Mouse (Mus musculus) macrophage (primary cell): ENCODE data around the gene Lama2. TPM values are rescaled to one million over a fixed set of nuclear protein-coding genes. Genes with fewer than 3 reads are reported as not detected.

Experiments used
- H3K27ac ChIP-seq: fragments of 350-480 bp; formaldehyde crosslinking; 2 replicates; pipeline ENCODE4 v1.9.0; 2021
- H3K36me3 ChIP-seq: fragments of 350-480 bp; formaldehyde crosslinking; 2 replicates; pipeline ENCODE4 v1.9.0; 2021; ENCODE audit errors: inconsistent target
- H3K4me3 ChIP-seq: fragments of 350-480 bp; formaldehyde crosslinking; 2 replicates; pipeline ENCODE4 v1.9.0; 2021; ENCODE audit errors: inconsistent target
- H3K79me2 ChIP-seq: fragments of 350-480 bp; formaldehyde crosslinking; 2 replicates; pipeline ENCODE4 v1.9.0; 2021; ENCODE audit errors: inconsistent target
- WGBS: methylation state at CpG from one replicate; pipeline ENCODE4 v1.1.7; 2026; ENCODE audit warnings: inconsistent platforms; ENCODE audit not compliant: missing documents; 5-methylcytosine and 5-hydroxymethylcytosine counted together
- polyA plus RNA-seq: library from polyadenylated mRNA; stranded (reverse); fragments of 250-400 nt; gene quantifications from 3 replicates; pipeline ENCODE4 v1.2.4, GENCODE M21; 2018; ENCODE audit warnings: inconsistent platforms

The Lama2 gene
- polyA plus RNA-seq, 1 experiment from 2014 or later = not detected

GRCm38 (mm10) chr10:27068794-27069435 lies 550.6 kb downstream of the Lama2 start:
- Histone ChIP-seq H3K79me2 (no peaks in the 10 kb centered on the region), H3K36me3 (no peaks in the 10 kb centered on the region), H3K27ac (no peak overlapping the region), H3K4me3 (no peak overlapping the region)
- WGBS = 68% methylated on average over 2 of the region's 2 CpGs

- H3K36me3 ChIP-seq = no peaks in the 10 kb centered on the region
- H3K79me2 ChIP-seq = no peaks in the 10 kb centered on the region
- WGBS = 94% methylated on average over 4 of the region's 4 CpGs
- H3K27ac ChIP-seq = no peak overlapping the region
- H3K4me3 ChIP-seq = no peak overlapping the region
Measured at GRCm38 (mm10) chr10:27063671-27064070, 555.9 kb downstream of the Lama2 start.

- Histone ChIP-seq H3K27ac (no peak overlapping the region), H3K4me3 (no peak overlapping the region), H3K36me3 (no peaks in the 10 kb centered on the region), H3K79me2 (no peaks in the 10 kb centered on the region)
- WGBS = 61% methylated on average over 4 of the region's 4 CpGs
Measured at GRCm38 (mm10) chr10:27054488-27054887, 565.1 kb downstream of the Lama2 start.

- H3K27ac ChIP-seq = no peak overlapping the region
- H3K4me3 ChIP-seq = no peak overlapping the region
- H3K79me2 ChIP-seq = no peaks in the 10 kb centered on the region
- no peaks in the 10 kb centered on the region for H3K36me3 ChIP-seq
- WGBS = 76% methylated on average over 2 of the region's 2 CpGs
Measured at GRCm38 (mm10) chr10:27047196-27047595, 572.4 kb downstream of the Lama2 start.

GRCm38 (mm10) chr10:27041812-27042211 lies 577.7 kb downstream of the Lama2 start:
- H3K27ac ChIP-seq = no peak overlapping the region
- H3K4me3 ChIP-seq = no peak overlapping the region
- WGBS = 54% methylated on average over 1 of the region's 1 CpGs
- H3K36me3 ChIP-seq = no peaks in the 10 kb centered on the region
- H3K79me2 ChIP-seq = no peaks in the 10 kb centered on the region

- WGBS = 90% methylated on average over 1 of the region's 1 CpGs
- Histone ChIP-seq H3K27ac (no peak overlapping the region), H3K36me3 (no peaks in the 10 kb centered on the region), H3K79me2 (no peaks in the 10 kb centered on the region), H3K4me3 (no peak overlapping the region)
Measured at GRCm38 (mm10) chr10:27022707-27023106, 596.9 kb downstream of the Lama2 start.

GRCm38 (mm10) chr10:27012804-27013365 lies 606.7 kb downstream of the Lama2 start:
- Histone ChIP-seq H3K36me3 (no peaks in the 10 kb centered on the region), H3K4me3 (no peak overlapping the region), H3K79me2 (no peaks in the 10 kb centered on the region), H3K27ac (no peak overlapping the region)

GRCm38 (mm10) chr10:27007364-27007763 lies 612.2 kb downstream of the Lama2 start:
- Histone ChIP-seq H3K79me2 (no peaks in the 10 kb centered on the region), H3K4me3 (no peak overlapping the region), H3K27ac (no peak overlapping the region), H3K36me3 (no peaks in the 10 kb centered on the region)
- WGBS = 88% methylated on average over 2 of the region's 2 CpGs

- no peak overlapping the region for H3K27ac ChIP-seq
- WGBS = 88% methylated on average over 2 of the region's 2 CpGs
- H3K4me3 ChIP-seq = no peak overlapping the region
- H3K36me3 ChIP-seq = no peaks in the 10 kb centered on the region
- H3K79me2 ChIP-seq = no peaks in the 10 kb centered on the region
Measured at GRCm38 (mm10) chr10:27005716-27006115, 613.8 kb downstream of the Lama2 start.

- 87% methylated on average over 2 of the region's 2 CpGs for WGBS
- Histone ChIP-seq H3K36me3 (no peaks in the 10 kb centered on the region), H3K27ac (no peak overlapping the region), H3K79me2 (no peaks in the 10 kb centered on the region), H3K4me3 (no peak overlapping the region)
Measured at GRCm38 (mm10) chr10:27001554-27002178, 617.9 kb downstream of the Lama2 start.

- Histone ChIP-seq H3K79me2 (no peaks in the 10 kb centered on the region), H3K27ac (no peak overlapping the region), H3K4me3 (no peak overlapping the region), H3K36me3 (no peaks in the 10 kb centered on the region)
Measured at GRCm38 (mm10) chr10:26996684-26997083, 622.9 kb downstream of the Lama2 start.

- H3K79me2 ChIP-seq = no peaks in the 10 kb centered on the region
- 27% methylated on average over 6 of the region's 6 CpGs for WGBS
- no peak overlapping the region for H3K4me3 ChIP-seq
- peak overlapping the region; percentile 68 for H3K27ac ChIP-seq
- no peaks in the 10 kb centered on the region for H3K36me3 ChIP-seq
Measured at GRCm38 (mm10) chr10:26995987-26996386, 623.6 kb downstream of the Lama2 start.

GRCm38 (mm10) chr10:26995182-26995975 lies 624.2 kb downstream of the Lama2 start:
- H3K79me2 ChIP-seq = no peaks in the 10 kb centered on the region
- no peak overlapping the region for H3K4me3 ChIP-seq
- H3K36me3 ChIP-seq = no peaks in the 10 kb centered on the region
- peak overlapping the region; percentile 68 for H3K27ac ChIP-seq
- WGBS = 68% methylated on average over 8 of the region's 8 CpGs

- H3K79me2 ChIP-seq = no peaks in the 10 kb centered on the region
- 94% methylated on average over 7 of the region's 8 CpGs for WGBS
- H3K27ac ChIP-seq = no peak overlapping the region
- H3K36me3 ChIP-seq = no peaks in the 10 kb centered on the region
- H3K4me3 ChIP-seq = no peak overlapping the region
Measured at GRCm38 (mm10) chr10:26993971-26994761, 625.4 kb downstream of the Lama2 start.
